Mouse (Mus musculus): Measurements from ENCODE around the gene Olfr613. TPM values are rescaled to one million over a fixed set of nuclear protein-coding genes. Genes with fewer than 3 reads are reported as not detected.
"Not testable (repeated sequence)": the region's sequence is repeated elsewhere in the genome, so short reads cannot be mapped to it uniquely, and the experiment has no call there.

The Olfr613 gene
- not detected in 2 replicates for polyA plus RNA-seq (2016; fragmentation: Nextera tagmentation; extraction: Ambion mirVana)

DNA sequence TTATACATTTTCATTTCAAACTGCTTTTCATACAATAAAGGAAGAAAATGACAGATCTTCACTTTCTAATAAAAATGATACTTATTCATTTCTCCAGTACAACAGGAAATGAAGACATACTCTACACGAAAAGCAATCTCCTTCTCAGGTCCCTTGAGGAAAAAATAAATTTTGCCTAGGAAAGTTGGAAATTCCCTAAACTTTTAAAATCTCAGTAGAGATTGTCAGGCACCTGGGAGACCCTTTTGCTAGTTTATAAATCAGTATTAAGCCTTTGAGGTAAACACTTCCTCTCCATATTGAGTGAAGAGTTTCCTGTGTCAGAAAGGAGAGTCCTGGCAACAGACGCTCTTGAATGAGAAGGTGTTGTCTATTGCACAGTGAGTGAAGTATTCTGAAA, at the start of gene Olfr613:
Gene Olfr613 (plus strand): TSS at position 301 of the 400 bp plus-strand sequence.
- WGBS: 91% methylated on average over 2 of the region's 2 CpGs
- H3K27ac ChIP-seq: no peak within 1 kb of the TSS

DNA sequence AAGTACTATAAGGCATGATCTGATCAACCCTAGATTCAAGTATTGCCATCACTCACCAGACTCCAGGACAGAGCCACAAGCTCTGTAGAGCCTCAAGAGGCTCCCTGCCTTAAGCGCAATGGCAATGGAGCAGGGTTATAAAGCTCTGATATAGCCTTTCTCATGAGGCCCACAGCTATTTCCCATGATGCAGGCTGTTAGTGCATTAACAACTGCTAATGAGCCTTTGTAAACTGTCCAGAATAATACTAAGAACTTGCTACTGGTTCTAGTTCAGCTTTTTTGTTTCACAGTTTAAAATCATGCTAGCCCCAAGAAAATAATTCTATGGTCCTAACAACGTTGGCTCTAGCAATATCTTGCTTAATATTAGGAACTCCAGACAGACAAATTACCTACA, 35.9 kb upstream of the Olfr613 start, which contains the start of gene Olfr610:
Gene Olfr610 (minus strand): TSS at position 101 of the 400 bp plus-strand sequence.
- Histone ChIP-seq H3K36me3 (no peaks in the 10 kb centered on the region), H3K9ac (no peak within 1 kb of the TSS), H3K27me3 (replicated peaks) (no peaks in the 10 kb centered on the region), H3K4me2 (replicated peaks) (no peak within 1 kb of the TSS), H3K4me1 (no peaks in the 10 kb centered on the region), H3K4me3 (no peak within 1 kb of the TSS), H3K9me3 (no peaks in the 10 kb centered on the region), H3K27ac (no peak within 1 kb of the TSS)
- 83% methylated on average over 2 of the region's 2 CpGs for WGBS
- no peak for ATAC-seq (ENCODE audit: low FRiP score, low read depth)

More for the DNA sequence above, at the start of gene Olfr613:
- H3K4me1 ChIP-seq: no peaks in the 10 kb centered on the region
- no peaks in the 10 kb centered on the region for H3K9me3 ChIP-seq
- H3K27me3 ChIP-seq (replicated peaks): no peaks in the 10 kb centered on the region
- no peak for ATAC-seq (ENCODE audit: low FRiP score, low read depth)
- H3K36me3 ChIP-seq: no peaks in the 10 kb centered on the region
- H3K4me3 ChIP-seq: no peak within 1 kb of the TSS
- no peak within 1 kb of the TSS for H3K4me2 ChIP-seq (replicated peaks)
- no peak within 1 kb of the TSS for H3K9ac ChIP-seq

DNA sequence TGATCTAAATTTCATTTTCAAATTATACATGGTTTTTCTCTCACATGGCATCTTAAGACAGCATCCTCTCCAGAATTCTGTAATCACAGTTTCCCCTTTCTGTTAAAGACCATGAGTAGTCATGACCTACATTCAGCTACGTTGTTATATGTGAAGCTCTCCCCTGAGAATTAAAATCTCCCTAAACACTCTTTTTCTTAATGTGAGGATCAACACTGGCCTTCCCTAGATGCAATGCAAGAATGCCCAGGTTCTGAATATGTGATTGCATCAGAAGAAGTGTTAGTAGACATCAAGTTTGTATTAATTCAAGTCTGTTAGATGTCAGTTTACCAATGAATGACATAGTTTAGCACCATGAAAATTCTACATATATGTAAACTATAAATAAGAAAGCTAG, 27.1 kb upstream of the Olfr613 start, which contains the start of gene Olfr611:
Gene Olfr611 (minus strand): TSS at position 101 of the 400 bp plus-strand sequence.
- not testable (repeated sequence) for H3K4me1 ChIP-seq

DNA sequence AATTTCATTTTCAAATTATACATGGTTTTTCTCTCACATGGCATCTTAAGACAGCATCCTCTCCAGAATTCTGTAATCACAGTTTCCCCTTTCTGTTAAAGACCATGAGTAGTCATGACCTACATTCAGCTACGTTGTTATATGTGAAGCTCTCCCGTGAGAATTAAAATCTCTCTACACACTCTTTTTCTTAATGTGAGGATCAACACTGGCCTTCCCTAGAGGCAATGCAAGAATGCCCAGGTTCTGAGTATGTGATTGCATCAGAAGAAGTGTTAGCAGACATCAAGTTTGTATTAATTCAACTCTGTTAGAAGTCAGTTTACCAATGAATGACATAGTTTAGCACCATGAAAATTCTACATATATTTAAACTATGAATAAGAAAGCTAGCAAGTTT, 5.3 kb upstream of the Olfr613 start, which contains the start of gene Olfr612:
Gene Olfr612 (minus strand): TSS at position 101 of the 400 bp plus-strand sequence.
- not testable (repeated sequence) for H3K27ac ChIP-seq; H3K27me3 ChIP-seq (replicated peaks); H3K4me1 ChIP-seq; H3K9ac ChIP-seq; H3K9me3 ChIP-seq; H3K36me3 ChIP-seq; H3K4me2 ChIP-seq (replicated peaks); ATAC-seq (ENCODE audit: low FRiP score, low read depth); H3K4me3 ChIP-seq
- 87% methylated on average over 2 of the region's 2 CpGs for WGBS

More for the DNA sequence above, 27.1 kb upstream of the Olfr613 start, which contains the start of gene Olfr611:
- not testable (repeated sequence) for H3K27me3 ChIP-seq (replicated peaks); H3K36me3 ChIP-seq; H3K9me3 ChIP-seq; ATAC-seq (ENCODE audit: low FRiP score, low read depth); H3K4me3 ChIP-seq; H3K9ac ChIP-seq; H3K4me2 ChIP-seq (replicated peaks); H3K27ac ChIP-seq
- WGBS: 69% methylated on average over 1 of the region's 1 CpGs

DNA sequence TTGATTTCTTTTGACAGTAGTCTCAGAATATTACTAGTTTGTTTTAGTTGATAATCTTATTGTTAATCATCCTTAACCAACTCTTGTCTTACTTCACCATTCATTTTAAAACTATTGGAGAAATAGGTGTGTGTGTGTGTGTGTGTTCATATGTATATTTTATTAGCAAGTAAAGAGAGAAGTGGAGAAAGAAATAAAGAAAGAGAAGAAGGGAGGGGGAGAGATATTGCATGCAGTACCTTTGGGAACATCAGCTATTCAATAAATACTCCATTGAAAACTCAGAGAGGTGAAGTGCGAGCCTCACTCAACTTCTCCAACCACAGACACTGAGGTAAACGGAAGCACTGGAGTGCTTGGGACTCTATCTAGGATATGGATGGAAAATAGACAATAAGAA, 7.9 kb downstream of the Olfr613 start, which contains the start of gene Olfr615:
Gene Olfr615 (plus strand): TSS at position 301 of the 400 bp plus-strand sequence.
- H3K4me2 ChIP-seq (replicated peaks): no peak within 1 kb of the TSS
- H3K9me3 ChIP-seq: no peaks in the 10 kb centered on the region
- no peaks in the 10 kb centered on the region for H3K36me3 ChIP-seq
- no peak within 1 kb of the TSS for H3K4me3 ChIP-seq
- no peak for ATAC-seq (ENCODE audit: low FRiP score, low read depth)
- H3K4me1 ChIP-seq: no peaks in the 10 kb centered on the region
- no peak within 1 kb of the TSS for H3K27ac ChIP-seq
- no peaks in the 10 kb centered on the region for H3K27me3 ChIP-seq (replicated peaks)
- no peak within 1 kb of the TSS for H3K9ac ChIP-seq
- WGBS: 87% methylated on average over 2 of the region's 2 CpGs

DNA sequence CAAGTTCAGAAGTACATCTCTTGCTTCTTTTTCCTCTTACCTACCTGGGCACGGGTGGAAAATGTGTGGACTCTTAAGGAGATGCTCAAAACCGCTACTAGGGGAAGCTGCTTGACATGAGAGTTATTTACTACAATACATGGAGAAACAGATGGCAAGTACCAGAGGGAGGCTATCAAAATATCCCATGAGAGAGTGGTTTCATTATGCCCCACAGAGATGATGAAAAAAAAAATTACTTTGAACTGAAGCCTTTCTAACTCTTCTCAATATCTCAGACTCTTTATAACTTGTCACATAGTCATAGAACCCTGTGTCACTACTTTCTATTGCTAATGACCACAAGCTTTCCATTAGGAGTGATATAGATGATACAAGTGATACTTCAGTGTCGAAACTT, 21.2 kb downstream of the Olfr613 start, which contains the start of gene Olfr616:
Gene Olfr616 (minus strand): TSS at position 101 of the 400 bp plus-strand sequence.
- H3K4me1 ChIP-seq: no peaks in the 10 kb centered on the region
- no peak within 1 kb of the TSS for H3K27ac ChIP-seq
- H3K27me3 ChIP-seq (replicated peaks): no peaks in the 10 kb centered on the region
- no peak for ATAC-seq (ENCODE audit: low FRiP score, low read depth)
- H3K9ac ChIP-seq: no peak within 1 kb of the TSS
- H3K4me2 ChIP-seq (replicated peaks): no peak within 1 kb of the TSS
- WGBS: 75% methylated on average over 3 of the region's 3 CpGs
- H3K9me3 ChIP-seq: no peaks in the 10 kb centered on the region
- no peak within 1 kb of the TSS for H3K4me3 ChIP-seq
- no peaks in the 10 kb centered on the region for H3K36me3 ChIP-seq

DNA sequence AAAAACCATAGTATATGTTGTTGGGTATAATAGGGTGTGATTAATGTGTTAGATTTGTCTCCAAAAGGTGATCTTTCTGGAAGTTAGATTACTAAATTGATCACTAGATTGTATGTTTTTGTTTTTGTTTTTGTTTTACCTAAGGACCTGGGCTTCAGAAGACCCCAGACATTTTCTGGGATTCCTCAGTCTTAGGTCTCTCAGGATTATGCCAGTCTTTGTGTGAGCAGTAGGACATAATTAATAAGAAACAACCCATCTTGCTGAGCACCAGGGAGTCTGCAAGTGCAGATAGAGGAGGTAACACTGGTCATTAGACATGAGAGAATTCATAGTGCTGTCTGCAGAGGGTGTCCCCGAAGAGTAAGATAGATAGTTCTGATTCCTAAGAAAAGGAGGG, 24.9 kb downstream of the Olfr613 start, which contains the start of gene Olfr617:
Gene Olfr617 (plus strand): TSS at position 301 of the 400 bp plus-strand sequence.
- H3K9me3 ChIP-seq: no peaks in the 10 kb centered on the region
- H3K27ac ChIP-seq: no peak within 1 kb of the TSS
- WGBS: 81% methylated on average over 1 of the region's 1 CpGs
- H3K27me3 ChIP-seq (replicated peaks): no peaks in the 10 kb centered on the region
- H3K4me1 ChIP-seq: no peaks in the 10 kb centered on the region
- no peak within 1 kb of the TSS for H3K4me3 ChIP-seq
- no peaks in the 10 kb centered on the region for H3K36me3 ChIP-seq
- no peak within 1 kb of the TSS for H3K9ac ChIP-seq
- no peak within 1 kb of the TSS for H3K4me2 ChIP-seq (replicated peaks)
- no peak for ATAC-seq (ENCODE audit: low FRiP score, low read depth)

DNA sequence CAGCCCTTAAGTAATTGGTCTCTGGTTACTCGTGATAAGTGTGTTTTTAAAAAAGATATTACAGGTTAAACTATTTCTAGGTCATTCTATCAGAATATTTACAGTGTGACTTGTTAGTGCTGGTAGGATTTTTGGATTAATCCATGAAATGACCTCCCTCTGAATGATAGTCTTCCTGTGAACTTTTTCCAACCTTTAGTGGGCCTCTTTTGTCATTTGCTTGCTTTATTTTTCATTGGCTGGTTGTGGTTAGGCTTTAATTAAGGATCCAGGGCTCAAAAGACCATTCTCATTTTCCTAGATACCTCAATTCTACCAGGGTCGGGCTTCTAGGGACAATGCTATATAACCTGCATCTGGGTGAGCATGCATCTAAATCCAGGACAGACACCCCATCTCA, 41.9 kb downstream of the Olfr613 start, which contains the start of gene Olfr618:
Gene Olfr618 (plus strand): TSS at position 301 of the 400 bp plus-strand sequence.
- Histone ChIP-seq H3K27ac (no peak within 1 kb of the TSS), H3K4me2 (replicated peaks) (no peak within 1 kb of the TSS), H3K9me3 (no peaks in the 10 kb centered on the region), H3K4me3 (no peak within 1 kb of the TSS), H3K36me3 (no peaks in the 10 kb centered on the region), H3K27me3 (replicated peaks) (no peaks in the 10 kb centered on the region), H3K4me1 (no peaks in the 10 kb centered on the region), H3K9ac (no peak within 1 kb of the TSS)
- no peak for ATAC-seq (ENCODE audit: low FRiP score, low read depth)
- WGBS: 67% methylated on average over 2 of the region's 2 CpGs

DNA sequence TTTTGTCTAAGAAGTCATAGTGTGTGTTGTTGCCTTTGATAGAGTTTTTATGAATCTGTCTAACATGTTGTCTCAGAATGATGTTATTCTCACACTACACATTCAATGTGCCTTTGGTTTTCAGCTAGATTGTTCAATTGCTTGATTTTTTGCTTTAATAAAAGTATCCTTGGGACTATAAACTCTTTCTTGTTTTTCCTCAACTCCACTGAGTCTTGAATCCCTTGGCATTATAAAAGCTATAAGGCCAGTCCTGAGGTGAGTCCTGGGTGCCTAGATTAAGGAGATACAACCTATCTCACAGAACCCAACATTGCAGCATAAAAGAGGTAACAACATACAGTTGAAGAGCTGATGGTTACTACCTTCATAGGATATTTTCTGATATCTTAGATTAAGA, 52.4 kb downstream of the Olfr613 start, which contains the start of gene Olfr619:
Gene Olfr619 (plus strand): TSS at position 301 of the 400 bp plus-strand sequence.
- Histone ChIP-seq H3K36me3 (no peaks in the 10 kb centered on the region), H3K27ac (no peak within 1 kb of the TSS), H3K4me3 (no peak within 1 kb of the TSS), H3K9me3 (no peaks in the 10 kb centered on the region), H3K4me1 (no peaks in the 10 kb centered on the region), H3K27me3 (replicated peaks) (no peaks in the 10 kb centered on the region), H3K4me2 (replicated peaks) (no peak within 1 kb of the TSS), H3K9ac (no peak within 1 kb of the TSS)
- no peak for ATAC-seq (ENCODE audit: low FRiP score, low read depth)

Small RNA genes within 50 kb of the gene (microRNA-seq; reads per million reads assigned to microRNA genes)
- gene Gm26506: not detected

Other genes starting within 250 kb of the Olfr613 start
- not detected in 2 replicates for gene Olfr596, start 242.4 kb upstream of the Olfr613 start, polyA plus RNA-seq (2016; fragmentation: Nextera tagmentation; extraction: Ambion mirVana)
- gene Olfr597, start 231.8 kb upstream of the Olfr613 start, polyA plus RNA-seq (2016; fragmentation: Nextera tagmentation; extraction: Ambion mirVana): not detected in 2 replicates
- not detected in 2 replicates for gene Olfr598, start 224.5 kb upstream of the Olfr613 start, polyA plus RNA-seq (2016; fragmentation: Nextera tagmentation; extraction: Ambion mirVana)
- gene Olfr599, start 212.2 kb upstream of the Olfr613 start, polyA plus RNA-seq (2016; fragmentation: Nextera tagmentation; extraction: Ambion mirVana): not detected in 2 replicates
- gene Olfr600, start 198.4 kb upstream of the Olfr613 start, polyA plus RNA-seq (2016; fragmentation: Nextera tagmentation; extraction: Ambion mirVana): not detected in 2 replicates
- gene Olfr601, start 185.4 kb upstream of the Olfr613 start, polyA plus RNA-seq (2016; fragmentation: Nextera tagmentation; extraction: Ambion mirVana): not detected in 2 replicates
- gene Olfr603, start 161.9 kb upstream of the Olfr613 start, polyA plus RNA-seq (2016; fragmentation: Nextera tagmentation; extraction: Ambion mirVana): not detected in 2 replicates
- not detected in 2 replicates for gene Usp17lc, start 133.0 kb upstream of the Olfr613 start, polyA plus RNA-seq (2016; fragmentation: Nextera tagmentation; extraction: Ambion mirVana)
- not detected in 2 replicates for gene Olfr605, start 102.6 kb upstream of the Olfr613 start, polyA plus RNA-seq (2016; fragmentation: Nextera tagmentation; extraction: Ambion mirVana)
- gene Olfr606, start 99.0 kb upstream of the Olfr613 start, polyA plus RNA-seq (2016; fragmentation: Nextera tagmentation; extraction: Ambion mirVana): not detected in 2 replicates
- gene Olfr607, start 83.9 kb upstream of the Olfr613 start, polyA plus RNA-seq (2016; fragmentation: Nextera tagmentation; extraction: Ambion mirVana): not detected in 2 replicates
- gene Olfr608, start 78.2 kb upstream of the Olfr613 start, polyA plus RNA-seq (2016; fragmentation: Nextera tagmentation; extraction: Ambion mirVana): not detected in 2 replicates
- not detected in 2 replicates for gene Olfr609, start 50.0 kb upstream of the Olfr613 start, polyA plus RNA-seq (2016; fragmentation: Nextera tagmentation; extraction: Ambion mirVana)
- gene Olfr610, start 36.0 kb upstream of the Olfr613 start, polyA plus RNA-seq (2016; fragmentation: Nextera tagmentation; extraction: Ambion mirVana): not detected in 2 replicates
- gene Olfr611, start 27.2 kb upstream of the Olfr613 start, polyA plus RNA-seq (2016; fragmentation: Nextera tagmentation; extraction: Ambion mirVana): not detected in 2 replicates
- not detected in 2 replicates for gene Olfr612, start 5.4 kb upstream of the Olfr613 start, polyA plus RNA-seq (2016; fragmentation: Nextera tagmentation; extraction: Ambion mirVana)
- not detected in 2 replicates for gene Olfr615, start 8.0 kb downstream of the Olfr613 start, polyA plus RNA-seq (2016; fragmentation: Nextera tagmentation; extraction: Ambion mirVana)
- not detected in 2 replicates for gene Olfr616, start 21.1 kb downstream of the Olfr613 start, polyA plus RNA-seq (2016; fragmentation: Nextera tagmentation; extraction: Ambion mirVana)
- gene Olfr617, start 25.0 kb downstream of the Olfr613 start, polyA plus RNA-seq (2016; fragmentation: Nextera tagmentation; extraction: Ambion mirVana): not detected in 2 replicates
- not detected in 2 replicates for gene Olfr618, start 42.0 kb downstream of the Olfr613 start, polyA plus RNA-seq (2016; fragmentation: Nextera tagmentation; extraction: Ambion mirVana)
- not detected in 2 replicates for gene Olfr619, start 52.5 kb downstream of the Olfr613 start, polyA plus RNA-seq (2016; fragmentation: Nextera tagmentation; extraction: Ambion mirVana)
- gene Olfr620, start 64.5 kb downstream of the Olfr613 start, polyA plus RNA-seq (2016; fragmentation: Nextera tagmentation; extraction: Ambion mirVana): not detected in 2 replicates
- not detected in 2 replicates for gene Olfr622, start 94.6 kb downstream of the Olfr613 start, polyA plus RNA-seq (2016; fragmentation: Nextera tagmentation; extraction: Ambion mirVana)
- not detected in 2 replicates for gene Olfr623, start 115.6 kb downstream of the Olfr613 start, polyA plus RNA-seq (2016; fragmentation: Nextera tagmentation; extraction: Ambion mirVana)
- gene Olfr624, start 123.1 kb downstream of the Olfr613 start, polyA plus RNA-seq (2016; fragmentation: Nextera tagmentation; extraction: Ambion mirVana): not detected in 2 replicates
- gene Olfr625-ps1, start 134.6 kb downstream of the Olfr613 start, polyA plus RNA-seq (2016; fragmentation: Nextera tagmentation; extraction: Ambion mirVana): not detected in 2 replicates
- gene Olfr243, start 166.6 kb downstream of the Olfr613 start, polyA plus RNA-seq (2016; fragmentation: Nextera tagmentation; extraction: Ambion mirVana): not detected in 2 replicates
- gene Olfr628, start 182.3 kb downstream of the Olfr613 start, polyA plus RNA-seq (2016; fragmentation: Nextera tagmentation; extraction: Ambion mirVana): not detected in 2 replicates
- gene Olfr629, start 196.9 kb downstream of the Olfr613 start, polyA plus RNA-seq (2016; fragmentation: Nextera tagmentation; extraction: Ambion mirVana): not detected in 2 replicates
- not detected in 2 replicates for gene Olfr630, start 209.3 kb downstream of the Olfr613 start, polyA plus RNA-seq (2016; fragmentation: Nextera tagmentation; extraction: Ambion mirVana)
- not detected in 2 replicates for gene Olfr69, start 223.5 kb downstream of the Olfr613 start, polyA plus RNA-seq (2016; fragmentation: Nextera tagmentation; extraction: Ambion mirVana)
- gene Olfr68, start 231.6 kb downstream of the Olfr613 start, polyA plus RNA-seq (2016; fragmentation: Nextera tagmentation; extraction: Ambion mirVana): not detected in 2 replicates
- gene Olfr67, start 243.7 kb downstream of the Olfr613 start, polyA plus RNA-seq (2016; fragmentation: Nextera tagmentation; extraction: Ambion mirVana): not detected in 2 replicates